Mouse (Mus musculus) gastrocnemius, postnatal 10 days (tissue): ENCODE results near the gene Majin. TPM values are rescaled to one million over a fixed set of nuclear protein-coding genes. Genes with fewer than 3 reads are reported as not detected.

Experiments
- DNase-seq: peaks from one replicate; pipeline ENCODE4 v3.0.0; 2021; ENCODE audit warnings: mixed read lengths
- microRNA-seq, 2 experiments: library from miRNA; unstranded; fragments of <30 nt; microRNA quantifications; one replicate each; pipeline ENCODE4 v1.2.0; 2021
- total RNA-seq, 2 experiments: library from RNA; stranded (reverse); gene quantifications; 2 replicates each; pipeline ENCODE4 v1.2.3; 2021

Gene Majin
- total RNA-seq, 2 experiments from 2014 or later: not detected

GRCm38 (mm10) chr19:6262839-6263433, 78.7 kb downstream of the Majin start:
- no peak for DNase-seq

DNA sequence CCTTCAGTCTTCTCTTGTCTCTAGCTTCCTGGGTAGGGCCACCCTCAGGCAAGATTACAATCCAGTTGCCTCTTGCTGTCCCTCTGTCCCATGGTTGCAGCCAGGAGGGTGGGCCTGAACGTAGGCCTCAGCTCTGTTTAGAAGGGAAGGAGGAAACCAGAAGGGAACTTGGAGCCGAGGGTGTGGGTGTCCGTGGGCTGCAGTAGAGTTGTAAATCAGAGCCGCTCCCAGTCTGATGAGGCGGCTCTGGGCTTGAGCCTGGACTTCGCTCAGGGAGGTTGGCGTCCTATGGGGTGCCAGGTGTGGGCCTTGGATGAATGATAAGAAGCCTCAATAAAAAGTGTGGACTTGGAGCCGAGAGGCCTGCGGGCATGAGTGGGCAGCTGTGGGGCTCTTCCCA, 80.0 kb downstream of the Majin start:
- DNase-seq: no peak

DNA sequence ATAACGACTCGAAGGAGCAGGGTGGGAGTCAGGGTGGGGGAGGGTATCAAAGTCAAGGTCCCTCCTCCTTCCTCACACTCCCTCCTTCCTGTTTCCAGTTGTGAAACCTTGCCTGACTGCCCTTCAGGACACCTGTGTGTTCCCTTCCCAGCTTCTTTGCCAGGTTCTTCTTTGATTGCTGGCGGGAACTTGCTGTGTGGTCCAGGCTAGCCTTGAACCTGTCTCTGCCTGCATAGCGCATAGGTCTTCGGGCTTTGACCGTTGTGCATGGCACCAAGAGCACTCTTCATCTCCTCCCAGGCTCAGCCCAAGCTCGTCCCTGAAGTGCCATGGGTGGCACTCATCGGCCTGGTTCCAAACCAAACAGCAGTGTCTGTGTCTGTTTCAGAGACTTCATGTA, 80.8 kb downstream of the Majin start:
- no peak for DNase-seq

- no peak for DNase-seq
Observed at GRCm38 (mm10) chr19:6265727-6266182, 81.6 kb downstream of the Majin start.

DNA sequence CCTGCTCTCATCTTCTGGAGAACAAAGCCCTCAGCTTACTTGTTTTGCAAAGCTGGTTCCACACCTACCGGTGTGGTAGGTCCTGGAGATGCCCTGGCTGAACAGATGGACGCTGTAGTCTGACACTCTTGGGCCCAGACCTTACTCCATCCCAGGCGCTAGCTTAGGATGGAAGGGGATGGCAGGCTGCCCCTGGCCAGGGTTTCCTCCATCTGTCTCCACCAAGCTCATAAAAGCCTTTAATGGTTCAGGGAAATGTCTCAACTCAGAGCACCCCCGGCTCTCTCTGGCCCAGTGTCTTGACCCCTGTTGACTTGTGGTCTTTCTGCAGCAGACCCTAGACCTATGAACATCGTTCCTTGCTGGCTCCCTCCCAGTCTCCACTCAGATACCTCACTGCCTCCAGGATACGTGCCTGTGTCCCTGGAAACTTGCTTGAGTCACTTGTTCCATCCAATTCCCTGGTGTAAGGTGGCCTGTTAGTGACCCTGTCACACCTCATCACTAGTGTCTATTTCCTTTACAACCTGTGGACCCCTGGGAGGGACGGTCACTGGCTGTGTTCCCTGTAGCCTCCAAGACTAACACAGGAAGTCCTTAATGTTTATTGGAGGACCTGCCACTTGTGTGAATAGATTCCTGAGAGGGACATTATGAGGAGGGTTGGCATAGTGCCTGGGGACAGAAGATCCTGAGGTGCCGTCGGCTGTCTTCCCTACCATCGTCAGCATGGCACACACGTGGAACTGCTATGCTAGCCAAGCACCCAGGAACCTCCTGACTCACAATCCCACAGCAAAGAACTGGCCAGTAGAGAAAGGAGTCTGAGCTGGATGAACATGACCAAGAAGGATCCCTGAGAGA, 83.3 kb downstream of the Majin start:
- DNase-seq: no peak

DNA sequence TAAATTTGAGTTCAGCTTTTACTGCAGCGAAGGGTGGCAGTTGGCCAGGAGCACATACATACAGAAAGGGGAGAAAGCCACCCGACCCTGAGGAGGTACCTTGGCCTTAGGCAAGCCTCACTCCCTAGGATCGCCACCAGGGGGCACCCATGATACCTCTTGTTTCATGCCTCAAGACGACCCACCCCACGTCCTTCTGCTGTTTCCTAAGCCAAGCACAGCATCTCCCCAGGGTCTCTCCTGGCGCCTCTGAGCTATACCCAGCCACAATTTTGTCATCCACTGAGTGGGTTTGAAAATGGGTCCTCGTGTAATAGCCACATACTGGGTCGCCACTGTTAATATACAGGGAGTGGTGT, 84.0 kb downstream of the Majin start:
- peak; percentile 90 for DNase-seq

GRCm38 (mm10) chr19:6268670-6269132, 84.5 kb downstream of the Majin start:
- no peak for DNase-seq

GRCm38 (mm10) chr19:6269798-6270475, 85.7 kb downstream of the Majin start:
- no peak for DNase-seq

GRCm38 (mm10) chr19:6270661-6271060, 86.5 kb downstream of the Majin start:
- no peak for DNase-seq

GRCm38 (mm10) chr19:6271206-6271605, 87.0 kb downstream of the Majin start:
- DNase-seq: no peak

DNA sequence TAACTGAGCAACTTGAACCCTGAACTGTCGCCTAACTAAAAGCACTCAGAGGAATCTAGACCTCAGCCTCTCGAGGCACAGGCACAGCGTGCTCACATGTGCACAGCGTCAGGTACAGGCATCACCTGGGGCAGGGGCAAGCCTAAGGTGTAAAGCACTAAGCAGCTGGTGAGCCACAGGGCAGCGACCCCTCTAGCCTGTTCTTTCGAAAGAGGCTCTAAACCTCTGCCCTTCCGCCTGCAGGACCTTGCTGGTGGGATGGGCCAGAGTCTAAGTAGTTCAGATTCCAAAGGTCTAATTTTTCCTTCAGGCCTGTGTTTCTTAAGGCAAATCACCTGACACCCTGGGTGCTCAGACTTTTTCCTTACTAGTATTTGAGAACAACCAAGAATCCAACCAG, 87.9 kb downstream of the Majin start:
- DNase-seq: no peak

GRCm38 (mm10) chr19:6272738-6273137, 88.5 kb downstream of the Majin start:
- DNase-seq: no peak

GRCm38 (mm10) chr19:6273592-6273991, 89.4 kb downstream of the Majin start:
- no peak for DNase-seq

Small RNA genes within 50 kb of the gene (microRNA-seq; reads per million reads assigned to microRNA genes)
- gene Mir192 (8.8 to 16.9 reads per million in 2 experiments), gene Mir194-2 (6.7 to 9.5 reads per million in 2 experiments)

Other genes starting within 250 kb of the Majin start
- 10 to 100 TPM; 13.7 to 18.7 TPM for gene Pola2, start 220.2 kb upstream of the Majin start, total RNA-seq
- not detected for gene Slc22a20, start 198.2 kb upstream of the Majin start, total RNA-seq
- gene Capn1, start 168.5 kb upstream of the Majin start, total RNA-seq: 10 to 100 TPM; 78.1 to 83.8 TPM
- 10 to 100 TPM; 18.4 to 22.1 TPM for gene Syvn1, start 137.8 kb upstream of the Majin start, total RNA-seq
- gene Mrpl49, start 126.6 kb upstream of the Majin start, total RNA-seq: 10 to 100 TPM; 34.1 to 36.3 TPM
- gene Fau, start 126.5 kb upstream of the Majin start, total RNA-seq: 100 to 1,000 TPM; 669 to 708 TPM
- gene Znhit2, start 123.2 kb upstream of the Majin start, total RNA-seq: 10 to 100 TPM; 10.6 to 11.0 TPM
- gene Tm7sf2, start 116.0 kb upstream of the Majin start, total RNA-seq: 1 to 10 TPM; 4.7 to 5.8 TPM
- 10 to 100 TPM; 23.1 to 29.4 TPM for gene Vps51, start 107.2 kb upstream of the Majin start, total RNA-seq
- gene Tmem262, start 104.4 kb upstream of the Majin start, total RNA-seq: not detected
- gene Gm28374, start 102.1 kb upstream of the Majin start, total RNA-seq: not detected
- gene Zfpl1, start 99.4 kb upstream of the Majin start, total RNA-seq: 10 to 100 TPM; 18.5 to 20.1 TPM
- 1 to 10 TPM; 3.5 to 4.1 TPM for gene Cdca5, start 99.4 kb upstream of the Majin start, total RNA-seq
- under 1 TPM in 1 of 2 experiments, not detected in 1; 0.59 TPM for gene AC131692.1, start 90.0 kb upstream of the Majin start, total RNA-seq
- under 1 TPM in 1 of 2 experiments, not detected in 1; 0.09 TPM for gene Naaladl1, start 78.6 kb upstream of the Majin start, total RNA-seq
- gene Sac3d1, start 65.7 kb upstream of the Majin start, total RNA-seq: 10 to 100 TPM; 12.4 to 13.9 TPM
- 10 to 100 TPM; 12.0 to 14.6 TPM for gene Snx15, start 56.1 kb upstream of the Majin start, total RNA-seq
- under 1 TPM; 0.23 to 0.41 TPM for gene Batf2, start 43.4 kb upstream of the Majin start, total RNA-seq
- gene Arl2, start 42.8 kb upstream of the Majin start, total RNA-seq: 10 to 100 TPM; 56.4 to 65.4 TPM
- not detected for gene Gpha2, start 42.0 kb downstream of the Majin start, total RNA-seq
- gene Ppp2r5b, start 51.5 kb downstream of the Majin start, total RNA-seq: 10 to 100 TPM; 24.3 to 25.4 TPM
- gene Atg2a, start 57.3 kb downstream of the Majin start, total RNA-seq: 10 to 100 TPM; 13.2 to 15.0 TPM
- gene Ehd1, start 92.3 kb downstream of the Majin start, total RNA-seq: 10 to 100 TPM; 54.0 to 64.8 TPM
- gene Cdc42bpg, start 122.1 kb downstream of the Majin start, total RNA-seq: 1 to 10 TPM; 4.2 to 4.5 TPM
- 10 to 100 TPM; 11.3 to 12.9 TPM for gene Men1, start 150.6 kb downstream of the Majin start, total RNA-seq
- 10 to 100 TPM; 11.9 to 19.3 TPM for gene Map4k2, start 156.7 kb downstream of the Majin start, total RNA-seq
- 100 to 1,000 TPM in 1 of 2 experiments, 10 to 100 TPM in 1; 88.6 to 123 TPM for gene Sf1, start 179.3 kb downstream of the Majin start, total RNA-seq
- gene Pygm, start 200.0 kb downstream of the Majin start, total RNA-seq: 1,000 to 10,000 TPM; 3,066 to 3,425 TPM
- gene Rasgrp2, start 215.0 kb downstream of the Majin start, total RNA-seq: 10 to 100 TPM; 30.5 to 31.4 TPM
- 1 to 10 TPM; 3.1 to 3.3 TPM for gene Nrxn2, start 234.3 kb downstream of the Majin start, total RNA-seq